Mouse (Mus musculus) gastrocnemius, postnatal 4 days (tissue): ENCODE measurements around the gene Txndc11. TPM values are rescaled to one million over a fixed set of nuclear protein-coding genes. Genes with fewer than 3 reads are reported as not detected.

Experiments used
- DNase-seq, 2 experiments: peaks; one replicate each; pipeline ENCODE4 v3.0.0; 2021 to 2022; ENCODE audit warnings: low spot score in 2 of 2, mixed read lengths in 2 of 2
- total RNA-seq, 2 experiments: library from RNA; stranded (reverse); gene quantifications; 2 replicates each; pipeline ENCODE4 v1.2.3; 2021

Txndc11 gene
- total RNA-seq, 2 experiments from 2014 or later: 21.0 to 24.6 TPM

- peak; percentile 97 to 99 for DNase-seq
Measured at GRCm38 (mm10) chr16:11066029-11066832, 68.2 kb downstream of the Txndc11 start, which contains the start of gene Litaf. Gene Litaf, minus strand, starts transcription at chr16:11066157.

GRCm38 (mm10) chr16:11065431-11065830, 69.0 kb downstream of the Txndc11 start:
- no peak for DNase-seq

DNA sequence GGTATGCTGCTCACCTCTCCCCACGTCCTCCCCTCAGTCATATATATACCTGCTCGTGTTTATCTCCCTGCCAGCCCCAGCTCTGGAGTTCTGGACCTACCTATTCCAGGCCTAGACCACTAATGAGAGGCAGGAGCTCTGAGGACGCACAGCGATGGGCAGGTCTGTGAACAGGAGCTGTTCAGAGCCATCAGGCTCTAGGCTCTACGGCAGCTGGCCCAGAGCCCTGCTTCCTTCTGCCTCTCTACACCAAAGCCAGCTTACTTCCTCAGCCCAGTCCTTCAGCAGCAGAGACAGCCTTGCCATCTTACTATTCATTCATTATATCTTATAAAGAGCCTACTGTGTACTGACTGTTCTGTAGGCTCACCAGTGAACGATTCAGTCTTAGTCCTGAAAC, 69.7 kb downstream of the Txndc11 start:
- no peak for DNase-seq

- DNase-seq: no peak
Measured at GRCm38 (mm10) chr16:11064341-11064740, 70.1 kb downstream of the Txndc11 start.

GRCm38 (mm10) chr16:11062794-11063721, 71.4 kb downstream of the Txndc11 start:
- peak; percentile 73 to 86 for DNase-seq

- no peak for DNase-seq
Measured at GRCm38 (mm10) chr16:11060645-11061044, 73.8 kb downstream of the Txndc11 start, which contains the start of gene Snn. Gene Snn, plus strand, starts transcription at chr16:11060945.

GRCm38 (mm10) chr16:11055916-11056315, 78.5 kb downstream of the Txndc11 start:
- no peak for DNase-seq

DNA sequence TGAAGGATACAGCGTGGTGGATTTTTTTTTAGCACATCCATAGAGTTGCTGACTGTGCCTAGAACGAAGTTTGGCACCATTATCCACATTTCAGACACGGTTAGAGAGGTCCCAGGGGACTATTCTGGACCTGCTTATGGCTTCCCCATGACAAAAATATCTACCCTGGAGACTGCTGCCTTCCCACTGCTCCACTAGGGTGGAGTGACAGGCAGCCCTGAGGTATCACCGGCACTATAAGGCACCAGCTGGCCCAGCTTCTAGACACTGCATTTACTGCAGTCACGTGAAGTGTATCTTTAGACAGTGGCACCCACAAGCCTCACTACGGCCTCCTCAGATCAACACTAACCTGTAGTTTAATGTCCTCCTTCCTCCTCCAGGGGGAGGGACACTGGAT, 79.6 kb downstream of the Txndc11 start:
- DNase-seq: no peak

DNA sequence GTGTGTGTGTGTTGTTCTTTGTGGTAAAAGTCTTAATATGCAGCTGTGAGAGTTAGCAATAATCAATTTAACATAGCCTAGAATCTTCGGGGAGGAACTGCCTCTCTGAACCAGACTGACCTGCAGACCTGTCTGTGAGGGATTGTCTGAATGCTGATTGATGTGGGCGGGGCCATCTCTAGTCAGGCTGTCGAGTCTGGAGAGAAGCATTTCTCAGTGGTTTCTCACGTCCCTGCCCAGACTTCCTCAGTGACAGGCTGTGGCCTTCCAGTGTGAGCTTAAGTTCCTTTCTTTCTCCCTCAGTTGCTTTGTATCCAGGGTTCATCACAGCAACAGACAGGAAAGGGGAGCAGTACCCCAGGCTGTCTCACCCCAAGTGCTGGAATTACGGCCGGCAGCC, 80.0 kb downstream of the Txndc11 start:
- DNase-seq: no peak

DNA sequence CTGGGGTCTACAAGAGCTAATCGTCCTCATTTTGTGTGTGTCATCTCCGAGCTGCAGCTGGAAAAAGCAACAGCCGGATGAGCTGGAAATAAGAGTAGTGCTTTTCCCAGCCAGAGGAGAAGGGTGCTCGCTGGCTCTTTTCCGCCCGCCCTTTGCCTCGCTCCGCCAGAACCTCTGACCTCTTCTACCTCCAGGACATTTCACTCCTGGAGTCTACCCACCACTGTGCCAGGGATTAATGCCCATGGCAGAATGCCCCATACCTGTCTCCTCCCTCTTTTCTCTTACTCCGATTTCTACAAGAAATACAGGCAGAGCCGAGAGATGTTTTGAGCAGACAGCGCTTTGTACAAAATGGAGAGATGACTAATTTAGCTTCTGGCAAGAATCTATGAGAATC, 83.3 kb downstream of the Txndc11 start:
- no peak for DNase-seq

GRCm38 (mm10) chr16:11050226-11050625, 84.2 kb downstream of the Txndc11 start:
- no peak for DNase-seq

- no peak for DNase-seq
Measured at GRCm38 (mm10) chr16:11047130-11047529, 87.3 kb downstream of the Txndc11 start.

- DNase-seq: no peak
Measured at GRCm38 (mm10) chr16:11046437-11046836, 88.0 kb downstream of the Txndc11 start.

GRCm38 (mm10) chr16:11043239-11043638, 91.2 kb downstream of the Txndc11 start:
- DNase-seq: no peak

DNA sequence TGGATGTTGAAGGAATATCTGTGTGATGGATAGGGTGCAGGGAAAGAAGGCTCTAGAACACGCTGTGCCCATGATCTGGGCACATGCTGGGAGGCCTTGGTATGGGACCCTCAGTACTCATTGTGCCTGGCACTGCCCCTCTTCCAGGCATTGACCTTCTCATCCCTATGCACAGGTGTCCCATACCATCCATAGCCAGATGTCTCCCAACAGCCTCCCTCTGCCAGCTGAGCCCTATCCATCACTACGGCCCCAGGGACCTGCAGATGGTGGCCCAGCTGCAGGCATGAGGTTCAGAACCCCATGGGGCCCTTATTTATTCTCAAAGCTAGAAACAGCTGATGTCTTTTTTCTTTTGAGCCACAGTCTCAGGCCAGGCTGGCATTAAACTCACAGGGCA, 93.8 kb downstream of the Txndc11 start:
- no peak for DNase-seq

DNA sequence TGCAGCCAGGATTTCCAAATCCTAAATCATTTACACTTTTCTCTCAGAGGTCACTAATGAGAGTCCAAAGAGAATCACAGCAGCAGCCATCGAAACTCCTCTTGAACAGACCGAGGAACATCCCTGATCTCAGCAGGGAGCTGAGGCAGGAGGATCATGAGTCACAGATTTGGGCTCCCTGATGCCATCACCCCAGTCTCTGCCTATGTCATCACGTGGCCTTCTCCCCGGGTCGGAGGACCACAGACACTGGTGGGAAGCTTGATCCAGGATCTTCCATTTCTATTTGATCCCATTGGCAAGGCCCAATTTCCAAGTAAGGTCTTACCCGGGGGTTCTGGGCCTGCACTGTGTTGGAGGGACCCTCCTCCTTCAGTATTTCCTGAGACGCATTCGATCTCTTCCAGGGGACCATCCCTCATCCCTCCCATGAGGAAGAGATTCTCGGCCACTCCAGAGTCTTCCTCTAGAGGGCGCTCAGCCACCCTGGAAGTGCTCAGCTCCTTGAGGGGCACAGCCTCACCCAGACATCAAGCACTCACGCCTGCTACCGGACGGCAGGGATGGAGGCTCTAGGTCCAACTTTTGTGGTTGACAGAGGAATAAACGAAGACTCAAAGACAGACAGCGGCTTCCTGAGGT, 98.5 kb downstream of the Txndc11 start:
- DNase-seq: peak; percentile 50 to 72

GRCm38 (mm10) chr16:11035273-11035672, 99.2 kb downstream of the Txndc11 start:
- DNase-seq: no peak

- peak; percentile 79 to 87 for DNase-seq
Measured at GRCm38 (mm10) chr16:11034193-11034803, 100.2 kb downstream of the Txndc11 start.

DNA sequence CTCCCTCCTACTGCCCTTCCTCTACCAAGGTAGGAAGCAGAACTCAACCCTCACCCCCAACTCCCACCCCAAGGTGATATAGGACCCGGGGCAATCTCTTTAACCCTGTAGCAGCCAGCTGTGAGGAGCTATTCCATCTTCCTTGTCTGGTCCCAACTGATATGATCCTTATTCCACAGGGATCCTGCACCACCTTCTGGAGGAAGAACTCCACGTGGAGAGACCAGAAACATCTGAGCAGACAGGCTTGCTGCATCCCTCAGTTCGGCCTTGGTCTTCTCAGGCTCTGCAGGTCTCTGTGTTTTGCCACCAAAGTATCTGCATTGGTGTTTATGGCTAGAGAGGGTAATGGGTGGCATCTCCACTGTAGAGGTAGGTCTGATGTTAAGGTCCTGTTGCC, 103.1 kb downstream of the Txndc11 start:
- DNase-seq: no peak

DNA sequence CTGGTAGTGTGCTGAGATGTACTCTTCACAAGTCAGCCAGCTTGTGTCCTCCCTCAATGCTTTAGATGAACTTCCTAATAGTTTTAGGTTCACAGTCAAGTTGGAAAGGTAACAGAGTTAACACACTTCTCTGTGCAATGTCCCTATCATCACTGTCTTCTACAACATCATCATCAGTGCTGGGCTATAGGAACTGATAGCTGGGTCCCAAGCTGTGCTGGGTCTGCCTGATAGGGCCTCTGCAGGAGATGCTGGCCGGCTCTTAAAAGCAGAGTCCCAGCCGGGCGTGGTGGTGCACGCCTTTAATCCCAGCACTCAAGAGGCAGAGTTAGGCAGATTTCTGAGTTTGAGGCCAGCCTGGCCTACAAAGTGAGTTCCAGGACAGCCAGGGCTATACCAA, 103.6 kb downstream of the Txndc11 start:
- no peak for DNase-seq

GRCm38 (mm10) chr16:11028206-11028605, 106.2 kb downstream of the Txndc11 start:
- no peak for DNase-seq
